Mouse (Mus musculus): ENCODE data around the gene Gm45233. TPM values are rescaled to one million over a fixed set of nuclear protein-coding genes. Genes with fewer than 3 reads are reported as not detected.

Gene Gm45233
- polyA plus RNA-seq, 1 experiment from 2014 or later = 0.23 TPM

- TF ChIP-seq CTCF (IDR thresholded peaks at IDR 0.05; ENCODE audit: low read depth) = 0 out of 2 replicates have a peak, but pooled peaks have one; percentile 10
Observed at GRCm38 (mm10) chr7:43443126-43443916, 607 bp upstream of the Gm45233 start.

GRCm38 (mm10) chr7:43447801-43448200 lies 3.9 kb downstream of the Gm45233 start:
- Histone ChIP-seq H3K27ac (ENCODE audit: low read depth, low read length) (no peak overlapping the region), H3K4me1 (replicated peaks; ENCODE audit: control insufficient read depth, insufficient read depth, low read length) (peaks cover 4% of the 10 kb centered on the region), H3K4me3 (ENCODE audit: low read depth, low read length) (no peak overlapping the region), H3K9me3 (ENCODE audit: control insufficient read depth) (no peaks in the 10 kb centered on the region), H3K27me3 (replicated peaks; ENCODE audit: control insufficient read depth, insufficient read depth, low read length) (no peaks in the 10 kb centered on the region), H3K4me2 (replicated peaks; ENCODE audit: low read depth) (no peak overlapping the region), H3K36me3 (ENCODE audit: control insufficient read depth, insufficient read depth) (peaks cover 15% of the 10 kb centered on the region; the same call in 1 of the 2 replicates), H3K9ac (ENCODE audit: low read depth, low read length) (no peak overlapping the region)
- WGBS = 77% methylated on average over 4 of the region's 4 CpGs
- no peak for TF ChIP-seq CTCF (IDR thresholded peaks at IDR 0.05; ENCODE audit: low read depth)
- ATAC-seq = no peak

More at GRCm38 (mm10) chr7:43443126-43443916, 607 bp upstream of the Gm45233 start:
- Histone ChIP-seq H3K4me2 (replicated peaks; ENCODE audit: low read depth) (peak overlapping the region; percentile 82), H3K36me3 (ENCODE audit: control insufficient read depth, insufficient read depth) (no peaks in the 10 kb centered on the region), H3K9ac (ENCODE audit: low read depth, low read length) (peak overlapping the region; percentile 45), H3K4me1 (replicated peaks; ENCODE audit: control insufficient read depth, insufficient read depth, low read length) (peaks cover 4% of the 10 kb centered on the region), H3K27me3 (replicated peaks; ENCODE audit: control insufficient read depth, insufficient read depth, low read length) (no peaks in the 10 kb centered on the region), H3K9me3 (ENCODE audit: control insufficient read depth) (no peaks in the 10 kb centered on the region), H3K4me3 (ENCODE audit: low read depth, low read length) (peak overlapping the region; percentile 49), H3K27ac (ENCODE audit: low read depth, low read length) (peak overlapping the region; percentile 98)
- WGBS = under 1% methylated on average over 36 of the region's 36 CpGs
- ATAC-seq = peak; percentile 93

GRCm38 (mm10) chr7:43448246-43448645 lies 4.3 kb downstream of the Gm45233 start:
- no peaks in the 10 kb centered on the region for H3K27me3 ChIP-seq (replicated peaks; ENCODE audit: control insufficient read depth, insufficient read depth, low read length)
- WGBS = 97% methylated on average over 3 of the region's 3 CpGs

GRCm38 (mm10) chr7:43449811-43450210 lies 5.9 kb downstream of the Gm45233 start:
- no peak overlapping the region for H3K9ac ChIP-seq (ENCODE audit: low read depth, low read length)
- H3K27ac ChIP-seq (ENCODE audit: low read depth, low read length) = no peak overlapping the region
- H3K4me2 ChIP-seq (replicated peaks; ENCODE audit: low read depth) = no peak overlapping the region
- peaks cover 10% of the 10 kb centered on the region; the same call in 1 of the 2 replicates for H3K4me1 ChIP-seq (replicated peaks; ENCODE audit: control insufficient read depth, insufficient read depth, low read length)
- TF ChIP-seq CTCF (IDR thresholded peaks at IDR 0.05; ENCODE audit: low read depth) = no peak
- 100% methylated on average over 2 of the region's 2 CpGs for WGBS
- no peaks in the 10 kb centered on the region for H3K9me3 ChIP-seq (ENCODE audit: control insufficient read depth)
- H3K36me3 ChIP-seq (ENCODE audit: control insufficient read depth, insufficient read depth) = peaks cover 34% of the 10 kb centered on the region
- no peaks in the 10 kb centered on the region for H3K27me3 ChIP-seq (replicated peaks; ENCODE audit: control insufficient read depth, insufficient read depth, low read length)
- H3K4me3 ChIP-seq (ENCODE audit: low read depth, low read length) = no peak overlapping the region
- no peak for ATAC-seq

More at GRCm38 (mm10) chr7:43448246-43448645, 4.3 kb downstream of the Gm45233 start:
- H3K4me2 ChIP-seq (replicated peaks; ENCODE audit: low read depth) = no peak overlapping the region
- no peaks in the 10 kb centered on the region for H3K9me3 ChIP-seq (ENCODE audit: control insufficient read depth)
- no peak overlapping the region for H3K27ac ChIP-seq (ENCODE audit: low read depth, low read length)
- ATAC-seq = no peak
- no peak overlapping the region for H3K9ac ChIP-seq (ENCODE audit: low read depth, low read length)
- no peak for TF ChIP-seq CTCF (IDR thresholded peaks at IDR 0.05; ENCODE audit: low read depth)
- H3K4me1 ChIP-seq (replicated peaks; ENCODE audit: control insufficient read depth, insufficient read depth, low read length) = peaks cover 8% of the 10 kb centered on the region
- H3K36me3 ChIP-seq (ENCODE audit: control insufficient read depth, insufficient read depth) = peaks cover 19% of the 10 kb centered on the region
- H3K4me3 ChIP-seq (ENCODE audit: low read depth, low read length) = no peak overlapping the region

- no peak for TF ChIP-seq CTCF (IDR thresholded peaks at IDR 0.05; ENCODE audit: low read depth)
- 94% methylated on average over 11 of the region's 11 CpGs for WGBS
- Histone ChIP-seq H3K27ac (ENCODE audit: low read depth, low read length) (no peak overlapping the region), H3K9ac (ENCODE audit: low read depth, low read length) (no peak overlapping the region), H3K27me3 (replicated peaks; ENCODE audit: control insufficient read depth, insufficient read depth, low read length) (no peaks in the 10 kb centered on the region), H3K4me2 (replicated peaks; ENCODE audit: low read depth) (no peak overlapping the region), H3K4me1 (replicated peaks; ENCODE audit: control insufficient read depth, insufficient read depth, low read length) (peaks cover 6% of the 10 kb centered on the region; the same call in 1 of the 2 replicates), H3K36me3 (ENCODE audit: control insufficient read depth, insufficient read depth) (peaks cover 51% of the 10 kb centered on the region), H3K9me3 (ENCODE audit: control insufficient read depth) (no peaks in the 10 kb centered on the region), H3K4me3 (ENCODE audit: low read depth, low read length) (no peak overlapping the region)
- ATAC-seq = no peak
Observed at GRCm38 (mm10) chr7:43451726-43452125, 7.8 kb downstream of the Gm45233 start.

GRCm38 (mm10) chr7:43452609-43453008 lies 8.7 kb downstream of the Gm45233 start:
- Histone ChIP-seq H3K36me3 (ENCODE audit: control insufficient read depth, insufficient read depth) (peaks cover 58% of the 10 kb centered on the region), H3K4me3 (ENCODE audit: low read depth, low read length) (no peak overlapping the region), H3K9ac (ENCODE audit: low read depth, low read length) (no peak overlapping the region), H3K27me3 (replicated peaks; ENCODE audit: control insufficient read depth, insufficient read depth, low read length) (no peaks in the 10 kb centered on the region), H3K27ac (ENCODE audit: low read depth, low read length) (no peak overlapping the region), H3K4me1 (replicated peaks; ENCODE audit: control insufficient read depth, insufficient read depth, low read length) (peaks cover 6% of the 10 kb centered on the region; the same call in 1 of the 2 replicates), H3K9me3 (ENCODE audit: control insufficient read depth) (no peaks in the 10 kb centered on the region), H3K4me2 (replicated peaks; ENCODE audit: low read depth) (no peak overlapping the region)
- peak; percentile 60 for TF ChIP-seq CTCF (IDR thresholded peaks at IDR 0.05; ENCODE audit: low read depth)
- WGBS = 54% methylated on average over 4 of the region's 4 CpGs
- ATAC-seq = no peak

All from intestine, postnatal 0 days (tissue).